Mouse (Mus musculus) erythroblast, embryonic 14.5 days (primary cell): ENCODE measurements around the gene Eif4g3. TPM values are rescaled to one million over a fixed set of nuclear protein-coding genes. Genes with fewer than 3 reads are reported as not detected.

Experiments
- H3K27me3 ChIP-seq: 2 replicates; pipeline ENCODE4 v1.6.1; 2012; ENCODE audit warnings: inconsistent platforms; ENCODE audit not compliant: control insufficient read depth
- H3K36me3 ChIP-seq: 2 replicates; pipeline ENCODE4 v1.6.1; 2012; ENCODE audit warnings: mild to moderate bottlenecking, inconsistent platforms; ENCODE audit not compliant: control insufficient read depth
- H3K4me1 ChIP-seq: 2 replicates; pipeline ENCODE4 v1.6.1; 2012; ENCODE audit warnings: inconsistent platforms; ENCODE audit not compliant: control insufficient read depth
- H3K4me3 ChIP-seq: replicated peaks from 2 replicates; pipeline ENCODE3; 2012; ENCODE audit warnings: moderate library complexity, mild to moderate bottlenecking, inconsistent platforms
- H3K9me3 ChIP-seq: 2 replicates; pipeline ENCODE4 v1.6.1; 2012; ENCODE audit warnings: low read length, inconsistent platforms, mixed read lengths; ENCODE audit not compliant: control insufficient read depth
- GATA1 ChIP-seq: IDR thresholded peaks from 2 replicates; pipeline ENCODE4 v1.6.1; 2012; ENCODE audit warnings: low read length, inconsistent platforms, mixed read lengths
- TAL1 ChIP-seq: IDR thresholded peaks from 3 replicates; pipeline ENCODE4 v1.6.1; 2012; ENCODE audit warnings: low read length, inconsistent platforms, mixed read lengths
- polyA plus RNA-seq: library from polyadenylated mRNA; stranded (reverse); fragments of >175 nt; gene quantifications from 2 replicates; pipeline ENCODE4 v1.2.3, GENCODE M21; 2012

Gene Eif4g3
- polyA plus RNA-seq, 1 experiment: 2.9 TPM

- H3K27me3 ChIP-seq: no peaks in the 10 kb centered on the region
- TF ChIP-seq TAL1: no peak
- TF ChIP-seq GATA1: no peak
- peaks cover 83% of the 10 kb centered on the region for H3K36me3 ChIP-seq
- H3K4me3 ChIP-seq: no peak overlapping the region
- H3K4me1 ChIP-seq: peaks cover 5% of the 10 kb centered on the region; the same call in 1 of the 2 replicates
- no peaks in the 10 kb centered on the region for H3K9me3 ChIP-seq
Measured at GRCm38 (mm10) chr4:138192561-138192960, 199.7 kb downstream of the Eif4g3 start.

GRCm38 (mm10) chr4:138200769-138201168 is 207.9 kb downstream of the Eif4g3 start:
- peaks cover 73% of the 10 kb centered on the region for H3K36me3 ChIP-seq
- no peak for TF ChIP-seq TAL1
- TF ChIP-seq GATA1: no peak

GRCm38 (mm10) chr4:138201696-138202095 is 208.9 kb downstream of the Eif4g3 start:
- Histone ChIP-seq H3K4me1 (no peaks in the 10 kb centered on the region), H3K36me3 (peaks cover 68% of the 10 kb centered on the region), H3K27me3 (no peaks in the 10 kb centered on the region), H3K4me3 (no peak overlapping the region), H3K9me3 (no peaks in the 10 kb centered on the region)
- no peak for TF ChIP-seq TAL1
- no peak for TF ChIP-seq GATA1

More at GRCm38 (mm10) chr4:138200769-138201168, 207.9 kb downstream of the Eif4g3 start:
- Histone ChIP-seq H3K9me3 (no peaks in the 10 kb centered on the region), H3K4me3 (no peak overlapping the region), H3K27me3 (no peaks in the 10 kb centered on the region), H3K4me1 (no peaks in the 10 kb centered on the region)

- peaks cover 26% of the 10 kb centered on the region for H3K36me3 ChIP-seq
- H3K4me1 ChIP-seq: no peaks in the 10 kb centered on the region; the same call in none of the 2 replicates
- no peak overlapping the region for H3K4me3 ChIP-seq
- TF ChIP-seq GATA1: no peak
- TF ChIP-seq TAL1: no peak
- no peaks in the 10 kb centered on the region for H3K9me3 ChIP-seq
- H3K27me3 ChIP-seq: no peaks in the 10 kb centered on the region
Measured at GRCm38 (mm10) chr4:138210116-138210515, 217.3 kb downstream of the Eif4g3 start.

- Histone ChIP-seq H3K4me1 (peaks cover 18% of the 10 kb centered on the region), H3K9me3 (no peaks in the 10 kb centered on the region), H3K27me3 (no peaks in the 10 kb centered on the region), H3K36me3 (peaks cover 15% of the 10 kb centered on the region), H3K4me3 (no peak overlapping the region)
- no peak for TF ChIP-seq TAL1
- TF ChIP-seq GATA1: no peak
Measured at GRCm38 (mm10) chr4:138213861-138214260, 221.0 kb downstream of the Eif4g3 start.

- Histone ChIP-seq H3K36me3 (peaks cover 27% of the 10 kb centered on the region), H3K27me3 (no peaks in the 10 kb centered on the region), H3K9me3 (no peaks in the 10 kb centered on the region), H3K4me3 (peak overlapping the region; percentile 79), H3K4me1 (peaks cover 36% of the 10 kb centered on the region)
- TF ChIP-seq TAL1 (no peak), GATA1 (no peak)
Measured at GRCm38 (mm10) chr4:138215671-138216199, 222.9 kb downstream of the Eif4g3 start.

GRCm38 (mm10) chr4:138216200-138216890 is 223.5 kb downstream of the Eif4g3 start, which contains the start of gene Hp1bp3:
TSS of gene Hp1bp3 (plus strand) at chr4:138216296.
- H3K27me3 ChIP-seq: no peaks in the 10 kb centered on the region
- peak within 1 kb of the TSS; percentile 79 for H3K4me3 ChIP-seq
- H3K9me3 ChIP-seq: no peaks in the 10 kb centered on the region
- no peak for TF ChIP-seq GATA1
- no peak for TF ChIP-seq TAL1
- H3K36me3 ChIP-seq: peaks cover 33% of the 10 kb centered on the region
- H3K4me1 ChIP-seq: peaks cover 41% of the 10 kb centered on the region

- Histone ChIP-seq H3K36me3 (peaks cover 39% of the 10 kb centered on the region), H3K4me1 (peaks cover 44% of the 10 kb centered on the region), H3K27me3 (no peaks in the 10 kb centered on the region), H3K4me3 (peak overlapping the region; percentile 79), H3K9me3 (no peaks in the 10 kb centered on the region)
- TF ChIP-seq GATA1 (no peak), TAL1 (no peak)
Measured at GRCm38 (mm10) chr4:138216891-138217392, 224.1 kb downstream of the Eif4g3 start.

GRCm38 (mm10) chr4:138217441-138217840 is 224.6 kb downstream of the Eif4g3 start:
- Histone ChIP-seq H3K36me3 (peaks cover 44% of the 10 kb centered on the region), H3K4me1 (peaks cover 47% of the 10 kb centered on the region), H3K9me3 (no peaks in the 10 kb centered on the region)

More at GRCm38 (mm10) chr4:138217441-138217840, 224.6 kb downstream of the Eif4g3 start:
- H3K4me3 ChIP-seq: peak overlapping the region; percentile 79
- no peak for TF ChIP-seq TAL1
- no peak for TF ChIP-seq GATA1
- no peaks in the 10 kb centered on the region for H3K27me3 ChIP-seq
